Mouse (Mus musculus) bone marrow, adult 2 months (tissue): ENCODE measurements around the gene Birc2.

Experiments
- CTCF ChIP-seq: fragments of 200-500 bp; IDR thresholded peaks from 2 replicates; pipeline ENCODE4 v1.5.1; 2011; ENCODE audit warnings: low read length, control low read depth; ENCODE audit not compliant: control insufficient read depth, insufficient read depth
- POLR2A ChIP-seq: fragments of 200-500 bp; IDR thresholded peaks from 2 replicates; pipeline ENCODE4 v1.6.1; 2011; ENCODE audit warnings: low read depth, mild to moderate bottlenecking, control low read depth, low read length, borderline replicate concordance; ENCODE audit not compliant: control insufficient read depth

- no peak for TF ChIP-seq CTCF
- no peak for TF ChIP-seq POLR2A
Observed at GRCm38 (mm10) chr9:7783823-7784614, 52.8 kb downstream of the Birc2 start.
